Mouse (Mus musculus) liver, embryonic 14.5 days (tissue): ENCODE data around the gene Siva1. TPM values are rescaled to one million over a fixed set of nuclear protein-coding genes. Genes with fewer than 3 reads are reported as not detected.

Experiments used
- ATAC-seq: fragments of 200-750 bp; cut with Nextera tagmentation; 2 replicates; pipeline ENCODE4 v1.8.0; 2017; ENCODE audit warnings: moderate number of reproducible peaks, mild to moderate bottlenecking, moderate library complexity; ENCODE audit not compliant: insufficient read depth
- DNase-seq, 3 experiments: peaks; one replicate each; pipeline ENCODE4 v3.0.0-alpha.2; 2012 to 2013; ENCODE audit warnings: low read depth in 3 of 3, low spot score in 3 of 3
- H3K27ac ChIP-seq: fragments of 300-500 bp; sonication (generic); 2 replicates; pipeline ENCODE4 v1.5.1; 2014; ENCODE audit warnings: moderate library complexity, mild to moderate bottlenecking, control low read depth, inconsistent platforms
- H3K27me3 ChIP-seq: fragments of 300-500 bp; sonication (generic); 2 replicates; pipeline ENCODE4 v1.6.1; 2014; ENCODE audit warnings: mild to moderate bottlenecking, low read length, moderate library complexity; ENCODE audit not compliant: control insufficient read depth, insufficient read depth
- H3K36me3 ChIP-seq: fragments of 300-500 bp; sonication (generic); replicated peaks from 2 replicates; pipeline ENCODE4 v1.6.1; 2014; ENCODE audit warnings: low read depth; ENCODE audit not compliant: control insufficient read depth, insufficient read depth
- H3K4me1 ChIP-seq, 2 experiments: fragments of 200-500 bp in 1 of 2; fragments of 300-500 bp in 1 of 2; sonication (generic) in 1 of 2; replicated peaks; 2 replicates each; pipeline ENCODE4 v1.6.1; 2012 to 2014; ENCODE audit warnings: antibody characterized with exemption in 1 of 2, inconsistent platforms in 1 of 2, low read length in 1 of 2; ENCODE audit not compliant: control insufficient read depth in 2 of 2, insufficient read depth in 2 of 2
- H3K4me2 ChIP-seq: fragments of 300-500 bp; sonication (generic); 2 replicates; pipeline ENCODE4 v1.6.1; 2014; ENCODE audit warnings: low read depth, mild to moderate bottlenecking, control low read depth, moderate library complexity
- H3K4me3 ChIP-seq, 2 experiments: fragments of 200-500 bp in 1 of 2; fragments of 300-500 bp in 1 of 2; sonication (generic) in 1 of 2; 2 replicates each; pipeline ENCODE4 v1.5.1; 2012 to 2014; ENCODE audit warnings: low read depth in 2 of 2, low read length in 2 of 2, mild to moderate bottlenecking in 2 of 2, control low read depth in 1 of 2, inconsistent platforms in 1 of 2, moderate library complexity in 1 of 2; ENCODE audit not compliant: insufficient read depth in 1 of 2
- H3K9ac ChIP-seq: fragments of 300-500 bp; sonication (generic); replicated peaks from 2 replicates; pipeline ENCODE4 v1.6.1; 2014; ENCODE audit warnings: mild to moderate bottlenecking, control low read depth, moderate library complexity
- H3K9me3 ChIP-seq: fragments of 300-500 bp; sonication (generic); 2 replicates; pipeline ENCODE4 v1.6.1; 2016; ENCODE audit warnings: low read length, mixed read lengths; ENCODE audit not compliant: control insufficient read depth
- CTCF ChIP-seq: IDR thresholded peaks from 2 replicates; pipeline ENCODE4 v1.5.1; 2016; ENCODE audit warnings: antibody characterized with exemption, low read depth, control low read depth
- EP300 ChIP-seq: IDR thresholded peaks from 2 replicates; pipeline ENCODE4 v1.6.1; 2016; ENCODE audit warnings: antibody characterized with exemption, low read depth
- WGBS: fragments of 180-500 bp; shearing (Covaris S2); extraction: QIAGEN DNeasy Blood & Tissue Kit; methylation state at CpG from one replicate; pipeline ENCODE4 v1.1.7; 2014; ENCODE audit not compliant: insufficient replicate concordance; 5-methylcytosine and 5-hydroxymethylcytosine counted together
- polyA plus RNA-seq, 2 experiments: library from polyadenylated mRNA; depleted of rRNA in 1 of 2; stranded (reverse) in 1 of 2; unstranded in 1 of 2; fragments of >200 nt; fragmentation: Nextera tagmentation in 1 of 2; extraction: Ambion mirVana in 1 of 2; gene quantifications; 2 replicates each; pipeline versions ENCODE4 v1.2.1 to v1.2.3; 2012 to 2014

Gene Siva1
- polyA plus RNA-seq, 2 experiments = 70.6 to 157 TPM

- no peak for ATAC-seq
- no peak overlapping the region for H3K9ac ChIP-seq
- H3K27ac ChIP-seq = no peak overlapping the region
- TF ChIP-seq CTCF (no peak), EP300 (no peak)
- no peak overlapping the region for H3K4me3 ChIP-seq
- no peaks in the 10 kb centered on the region for H3K27me3 ChIP-seq
- no peaks in the 10 kb centered on the region for H3K9me3 ChIP-seq
- peaks cover 19% of the 10 kb centered on the region for H3K36me3 ChIP-seq
- H3K4me1 ChIP-seq = no peaks in the 10 kb centered on the region
- no peak overlapping the region for H3K4me2 ChIP-seq
- 76% methylated on average over 9 of the region's 9 CpGs for WGBS
- no peak for DNase-seq
These were observed 17.4 kb downstream of the Siva1 start for GRCm38 (mm10) chr12:112661851-112662250.

GRCm38 (mm10) chr12:112663303-112663702 is 18.8 kb downstream of the Siva1 start:
- no peaks in the 10 kb centered on the region for H3K4me1 ChIP-seq
- DNase-seq (no peak), ATAC-seq (no peak)
- H3K36me3 ChIP-seq = peaks cover 8% of the 10 kb centered on the region
- no peaks in the 10 kb centered on the region for H3K27me3 ChIP-seq
- no peak overlapping the region for H3K4me3 ChIP-seq
- H3K9me3 ChIP-seq = no peaks in the 10 kb centered on the region
- no peak overlapping the region for H3K4me2 ChIP-seq
- no peak overlapping the region for H3K9ac ChIP-seq
- H3K27ac ChIP-seq = no peak overlapping the region
- no peak for TF ChIP-seq CTCF
- no peak for TF ChIP-seq EP300
- 82% methylated on average over 11 of the region's 11 CpGs for WGBS

- Histone ChIP-seq H3K27me3 (no peaks in the 10 kb centered on the region), H3K9ac (no peak overlapping the region), H3K4me3 (no peak overlapping the region), H3K27ac (no peak overlapping the region), H3K4me1 (no peaks in the 10 kb centered on the region), H3K9me3 (no peaks in the 10 kb centered on the region), H3K4me2 (no peak overlapping the region), H3K36me3 (peaks cover 5% of the 10 kb centered on the region)
- no peak for DNase-seq
- TF ChIP-seq EP300 = no peak
- TF ChIP-seq CTCF = no peak
- ATAC-seq = no peak
- WGBS = 91% methylated on average over 12 of the region's 12 CpGs
These were observed 19.2 kb downstream of the Siva1 start for GRCm38 (mm10) chr12:112663716-112664115.

GRCm38 (mm10) chr12:112664124-112664523 is 19.6 kb downstream of the Siva1 start:
- WGBS = 74% methylated on average over 2 of the region's 2 CpGs
- DNase-seq = no peak
- H3K9ac ChIP-seq = no peak overlapping the region

GRCm38 (mm10) chr12:112664656-112665055 is 20.2 kb downstream of the Siva1 start:
- Histone ChIP-seq H3K27me3 (no peaks in the 10 kb centered on the region), H3K36me3 (no peaks in the 10 kb centered on the region; the same call in none of the 2 replicates), H3K4me1 (no peaks in the 10 kb centered on the region), H3K4me3 (no peak overlapping the region), H3K9me3 (no peaks in the 10 kb centered on the region), H3K9ac (no peak overlapping the region), H3K4me2 (no peak overlapping the region), H3K27ac (no peak overlapping the region)
- DNase-seq (no peak), ATAC-seq (no peak)
- 65% methylated on average over 5 of the region's 5 CpGs for WGBS
- TF ChIP-seq EP300 (no peak), CTCF (no peak)

More at GRCm38 (mm10) chr12:112664124-112664523, 19.6 kb downstream of the Siva1 start:
- peaks cover under 1% of the 10 kb centered on the region for H3K36me3 ChIP-seq
- no peaks in the 10 kb centered on the region for H3K27me3 ChIP-seq
- no peaks in the 10 kb centered on the region for H3K9me3 ChIP-seq
- ATAC-seq = no peak
- no peak overlapping the region for H3K4me3 ChIP-seq
- no peak overlapping the region for H3K4me2 ChIP-seq
- TF ChIP-seq EP300 = no peak
- no peak for TF ChIP-seq CTCF
- H3K27ac ChIP-seq = no peak overlapping the region
- H3K4me1 ChIP-seq = no peaks in the 10 kb centered on the region

GRCm38 (mm10) chr12:112665445-112665844 is 21.0 kb downstream of the Siva1 start:
- no peak for TF ChIP-seq CTCF
- Histone ChIP-seq H3K9me3 (no peaks in the 10 kb centered on the region), H3K27me3 (no peaks in the 10 kb centered on the region), H3K36me3 (no peaks in the 10 kb centered on the region; the same call in none of the 2 replicates), H3K4me2 (no peak overlapping the region), H3K27ac (no peak overlapping the region), H3K9ac (no peak overlapping the region), H3K4me1 (no peaks in the 10 kb centered on the region), H3K4me3 (no peak overlapping the region)
- no peak for DNase-seq
- ATAC-seq = no peak
- WGBS = 78% methylated on average over 18 of the region's 18 CpGs
